Mouse (Mus musculus) frontal cortex, adult 2 months (tissue): Measurements from ENCODE around the gene Uchl1. TPM values are rescaled to one million over a fixed set of nuclear protein-coding genes. Genes with fewer than 3 reads are reported as not detected.

Experiments
- DNase-seq, 2 experiments: peaks; one replicate each; pipeline ENCODE4 v3.0.0; 2022; ENCODE audit warnings: low spot score in 1 of 2; ENCODE audit errors: extremely low spot score in 1 of 2
- polyA plus RNA-seq: library from polyadenylated mRNA; depleted of rRNA; stranded (reverse); fragments of >200 nt; gene quantifications from 2 replicates; pipeline ENCODE4 v1.2.3, GENCODE M21; 2012; rRNA removed

Gene Uchl1
- polyA plus RNA-seq, 1 experiment: 1,066 TPM

- no peak for DNase-seq
These were observed 27.6 kb downstream of the Uchl1 start for GRCm38 (mm10) chr5:66703317-66704004.

GRCm38 (mm10) chr5:66707859-66708258, 32.0 kb downstream of the Uchl1 start:
- DNase-seq: no peak

GRCm38 (mm10) chr5:66710445-66711019, 34.6 kb downstream of the Uchl1 start:
- peak in 1 of 2 experiments; percentile 56 for DNase-seq

- no peak for DNase-seq
These were observed 36.9 kb downstream of the Uchl1 start for GRCm38 (mm10) chr5:66712801-66713200.

GRCm38 (mm10) chr5:66715498-66715931, 39.6 kb downstream of the Uchl1 start:
- no peak for DNase-seq

- no peak for DNase-seq
These were observed 42.0 kb downstream of the Uchl1 start for GRCm38 (mm10) chr5:66717931-66718330.

GRCm38 (mm10) chr5:66718413-66718812, 42.5 kb downstream of the Uchl1 start:
- DNase-seq: no peak

- no peak for DNase-seq
These were observed 43.0 kb downstream of the Uchl1 start for GRCm38 (mm10) chr5:66718880-66719279.

- no peak for DNase-seq
These were observed 45.0 kb downstream of the Uchl1 start for GRCm38 (mm10) chr5:66720921-66721320.

- DNase-seq: no peak
These were observed 46.7 kb downstream of the Uchl1 start for GRCm38 (mm10) chr5:66722586-66722985.

GRCm38 (mm10) chr5:66723037-66723436, 47.1 kb downstream of the Uchl1 start:
- DNase-seq: no peak

- DNase-seq: no peak
These were observed 47.7 kb downstream of the Uchl1 start for GRCm38 (mm10) chr5:66723626-66724025.

GRCm38 (mm10) chr5:66729306-66729705, 53.4 kb downstream of the Uchl1 start:
- no peak for DNase-seq

- DNase-seq: peak; percentile 63 to 82
These were observed 54.9 kb downstream of the Uchl1 start for GRCm38 (mm10) chr5:66730621-66731301.

GRCm38 (mm10) chr5:66731302-66731697, 55.4 kb downstream of the Uchl1 start:
- DNase-seq: no peak

GRCm38 (mm10) chr5:66733556-66733955, 57.7 kb downstream of the Uchl1 start:
- DNase-seq: no peak

Other genes starting within 250 kb of the Uchl1 start
- 20.8 and 22.9 TPM in 2 replicates for gene Apbb2, start 57.3 kb upstream of the Uchl1 start, polyA plus RNA-seq
- gene Limch1, start 69.7 kb downstream of the Uchl1 start, polyA plus RNA-seq: 75.4 and 83.3 TPM in 2 replicates